Mouse (Mus musculus) E14TG2a.4 (cell line): ENCODE measurements at regions not wholly inside any gene's neighbourhood (a gene's known extent, or its start where the extent isn't known, plus 50 kb on each side); places are given as distances from the start of the nearest gene placed in this dataset.

Source experiments
- CTCF ChIP-seq: conservative IDR thresholded peaks from 2 replicates; pipeline ENCODE4 v1.5.1; 2014; ENCODE audit warnings: low read length
- NANOG ChIP-seq: IDR thresholded peaks from 2 replicates; pipeline ENCODE4 v1.6.1; 2014; ENCODE audit warnings: borderline replicate concordance, low read length, mixed read lengths
- POU5F1 ChIP-seq: IDR thresholded peaks from 2 replicates; pipeline ENCODE4 v1.6.1; 2014; ENCODE audit warnings: low read length, borderline replicate concordance

DNA sequence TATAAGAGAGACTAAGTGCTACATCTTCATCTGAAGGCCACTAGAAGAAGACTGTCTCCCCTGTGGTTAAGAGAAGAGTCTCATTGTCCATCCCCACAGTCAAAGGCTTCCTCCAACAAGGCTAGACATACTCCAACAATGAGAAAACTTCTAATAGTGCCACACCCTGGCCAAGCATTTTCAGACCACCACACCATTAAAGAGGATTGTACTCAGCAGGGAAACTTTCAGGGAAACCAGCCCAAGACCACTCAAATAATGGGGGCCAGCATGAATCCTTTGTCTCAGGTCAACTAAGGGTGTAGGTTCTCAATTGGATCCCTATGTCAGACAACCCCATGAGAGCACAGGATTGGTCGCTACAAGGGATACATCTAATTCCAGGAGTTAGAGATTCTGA is 179.4 kb upstream of the Pcdh17 start:
- no peak for TF ChIP-seq CTCF
- peak; percentile 20; the same call in 1 of the 2 replicates for TF ChIP-seq NANOG
- TF ChIP-seq POU5F1: no peak
